Mouse (Mus musculus) lung, postnatal 0 days (tissue): ENCODE results near the gene Cirbp.

ENCODE experiments used
- CTCF ChIP-seq: IDR thresholded peaks from 2 replicates; pipeline ENCODE4 v1.5.1; 2016; ENCODE audit warnings: antibody characterized with exemption, mild to moderate bottlenecking
- EP300 ChIP-seq: IDR thresholded peaks from 2 replicates; pipeline ENCODE4 v1.6.1; 2016; ENCODE audit warnings: antibody characterized with exemption, mild to moderate bottlenecking, control low read depth

GRCm38 (mm10) chr10:80162243-80162608 is 3.6 kb upstream of the Cirbp start:
- no peak for TF ChIP-seq CTCF
- no peak for TF ChIP-seq EP300
